Mouse (Mus musculus) lung, postnatal 0 days (tissue): ENCODE data around the gene Ap2a1.

ENCODE experiments used
- CTCF ChIP-seq: IDR thresholded peaks from 2 replicates; pipeline ENCODE4 v1.5.1; 2016; ENCODE audit warnings: antibody characterized with exemption, mild to moderate bottlenecking
- EP300 ChIP-seq: IDR thresholded peaks from 2 replicates; pipeline ENCODE4 v1.6.1; 2016; ENCODE audit warnings: antibody characterized with exemption, mild to moderate bottlenecking, control low read depth

DNA sequence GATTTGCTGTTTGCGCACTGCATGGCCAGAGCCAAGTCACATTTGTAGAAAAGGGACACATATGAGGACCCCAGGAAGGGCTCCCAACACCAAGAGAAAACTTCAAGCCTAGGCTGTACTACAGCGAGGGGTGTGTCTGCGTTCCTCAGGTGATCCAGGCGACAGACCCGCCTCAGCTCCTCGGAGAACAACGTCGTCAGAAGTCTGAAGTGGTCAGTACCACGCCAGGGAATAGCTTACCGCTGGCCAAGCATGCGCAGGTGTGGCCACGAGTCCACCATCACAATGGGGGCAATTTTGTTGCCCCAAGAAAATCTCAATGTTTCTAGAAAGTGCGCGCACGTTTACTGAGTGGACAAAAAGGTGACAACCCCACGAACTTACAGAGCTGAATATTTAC is 60.8 kb downstream of the Ap2a1 start:
- no peak for TF ChIP-seq EP300
- no peak for TF ChIP-seq CTCF
